Mouse (Mus musculus) embryonic facial prominence, embryonic 15.5 days (tissue): ENCODE measurements around the gene Pigk. TPM values are rescaled to one million over a fixed set of nuclear protein-coding genes. Genes with fewer than 3 reads are reported as not detected.

Experiments used
- ATAC-seq: fragments of 200-750 bp; cut with Nextera tagmentation; 2 replicates; pipeline ENCODE4 v1.8.0; 2017; ENCODE audit warnings: low read depth, moderate TSS enrichment; ENCODE audit not compliant: insufficient number of reproducible peaks, low FRiP score, low TSS enrichment
- H3K27ac ChIP-seq: fragments of 300-500 bp; sonication (generic); replicated peaks from 2 replicates; pipeline ENCODE4 v1.5.1; 2015; ENCODE audit warnings: mild to moderate bottlenecking, inconsistent platforms
- H3K27me3 ChIP-seq: fragments of 300-500 bp; sonication (generic); 2 replicates; pipeline ENCODE4 v1.6.1; 2015; ENCODE audit warnings: inconsistent platforms
- H3K36me3 ChIP-seq: fragments of 300-500 bp; sonication (generic); 2 replicates; pipeline ENCODE4 v1.6.1; 2015; ENCODE audit warnings: mild to moderate bottlenecking, inconsistent platforms
- H3K4me1 ChIP-seq: fragments of 300-500 bp; sonication (generic); 2 replicates; pipeline ENCODE4 v1.6.1; 2015; ENCODE audit warnings: inconsistent platforms
- H3K4me2 ChIP-seq: fragments of 300-500 bp; sonication (generic); replicated peaks from 2 replicates; pipeline ENCODE4 v1.6.1; 2015; ENCODE audit warnings: mild to moderate bottlenecking, inconsistent platforms
- H3K4me3 ChIP-seq: fragments of 300-500 bp; sonication (generic); replicated peaks from 2 replicates; pipeline ENCODE4 v1.5.1; 2015; ENCODE audit warnings: mild to moderate bottlenecking, inconsistent platforms
- H3K9ac ChIP-seq: fragments of 300-500 bp; sonication (generic); 2 replicates; pipeline ENCODE4 v1.6.1; 2015; ENCODE audit warnings: inconsistent platforms
- H3K9me3 ChIP-seq: fragments of 300-500 bp; sonication (generic); replicated peaks from 2 replicates; pipeline ENCODE4 v1.6.1; 2016; ENCODE audit warnings: inconsistent platforms
- WGBS: fragments of 180-500 bp; shearing (Covaris S2); methylation state at CpG from one replicate; pipeline ENCODE4 v1.1.7; 2015; 5-methylcytosine and 5-hydroxymethylcytosine counted together
- polyA plus RNA-seq: library from polyadenylated mRNA; unstranded; fragments of >200 nt; fragmentation: Nextera tagmentation; extraction: Ambion mirVana; gene quantifications from 2 replicates; pipeline ENCODE4 v1.2.1, GENCODE M21; 2015

The Pigk gene
- polyA plus RNA-seq, 1 experiment from 2014 or later, result 41.9 TPM

DNA sequence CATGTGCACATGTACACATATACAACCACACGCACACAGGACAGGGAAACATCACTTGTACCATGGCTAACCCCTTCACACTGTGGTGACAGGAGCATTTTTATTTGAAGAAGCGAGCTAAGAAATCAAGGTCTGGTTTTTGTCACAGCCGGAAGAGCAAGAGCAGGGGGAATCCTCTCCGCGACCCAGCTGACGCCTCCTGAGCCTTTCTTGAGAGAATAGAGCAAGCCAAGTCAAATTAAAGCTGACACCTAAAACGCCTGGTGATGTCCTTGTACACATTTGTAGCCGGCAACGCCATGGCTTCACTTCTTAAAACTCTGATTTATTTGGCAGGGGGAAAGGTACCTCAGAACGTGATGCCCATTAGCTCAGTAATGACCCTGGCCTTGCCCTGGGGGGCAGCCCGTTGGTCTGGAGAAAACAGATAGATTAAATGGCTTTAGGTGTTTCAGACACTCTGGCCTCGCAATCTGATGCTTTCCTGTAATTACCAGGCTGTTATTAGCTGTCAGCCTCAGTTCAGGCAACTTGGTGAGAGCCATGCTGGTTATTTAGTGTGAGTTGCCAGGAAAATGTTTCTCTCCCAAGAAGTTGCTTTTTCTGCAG, 141.2 kb downstream of the Pigk start:
- Histone ChIP-seq H3K4me3 (no peak overlapping the region), H3K9ac (no peak overlapping the region), H3K4me2 (no peak overlapping the region), H3K27ac (no peak overlapping the region), H3K27me3 (no peaks in the 10 kb centered on the region), H3K36me3 (no peaks in the 10 kb centered on the region), H3K4me1 (0 out of 2 replicates have a peak, but pooled peaks cover 3% of the 10 kb centered on the region), H3K9me3 (no peaks in the 10 kb centered on the region)
- 27% methylated on average over 12 of the region's 12 CpGs for WGBS
- ATAC-seq, result no peak

DNA sequence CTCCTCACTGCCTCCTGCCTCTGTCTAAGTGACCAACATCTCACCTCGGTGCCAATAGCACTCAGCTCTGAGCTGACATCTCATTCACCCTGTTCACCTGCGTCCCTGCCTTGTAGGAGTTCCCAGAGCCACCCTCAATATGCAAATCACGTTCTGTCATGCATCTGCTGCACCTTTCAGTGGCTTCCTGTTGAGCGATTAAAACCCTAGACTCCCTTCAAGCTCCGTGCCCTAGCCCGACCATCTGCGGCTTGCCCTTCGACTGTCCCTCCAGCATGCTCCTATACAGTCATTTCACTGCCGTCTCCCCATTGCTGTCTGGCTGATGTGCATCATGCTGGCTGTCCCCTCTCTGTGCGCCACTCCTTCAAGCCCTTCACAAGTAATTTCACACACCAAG, 142.2 kb downstream of the Pigk start:
- Histone ChIP-seq H3K9ac (no peak overlapping the region), H3K9me3 (no peaks in the 10 kb centered on the region), H3K27ac (no peak overlapping the region), H3K27me3 (no peaks in the 10 kb centered on the region), H3K4me2 (no peak overlapping the region), H3K36me3 (no peaks in the 10 kb centered on the region), H3K4me3 (no peak overlapping the region), H3K4me1 (0 out of 2 replicates have a peak, but pooled peaks cover 3% of the 10 kb centered on the region)
- ATAC-seq, result no peak
- 72% methylated on average over 10 of the region's 10 CpGs for WGBS

DNA sequence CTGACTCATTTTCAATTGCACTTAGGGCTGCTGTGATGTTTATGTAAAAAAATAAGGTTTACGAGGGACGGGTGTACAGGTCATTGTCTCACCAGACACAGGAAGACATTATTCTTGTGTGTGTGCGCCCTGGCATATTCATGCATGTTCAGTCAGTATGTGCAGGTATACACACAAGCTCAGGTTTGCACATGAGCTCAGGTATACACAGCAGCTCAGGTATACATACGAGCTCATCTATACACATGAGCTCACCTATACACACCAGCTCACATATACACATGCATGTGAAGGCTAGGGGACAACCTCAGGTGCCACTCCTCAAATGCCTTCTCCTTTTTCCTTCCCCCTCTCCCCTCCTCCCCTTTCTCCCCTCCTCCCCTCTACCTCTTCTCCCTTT, 147.6 kb downstream of the Pigk start:
- Histone ChIP-seq H3K9ac (no peak overlapping the region), H3K4me3 (no peak overlapping the region), H3K4me1 (no peaks in the 10 kb centered on the region), H3K27me3 (no peaks in the 10 kb centered on the region), H3K4me2 (no peak overlapping the region), H3K27ac (no peak overlapping the region), H3K9me3 (no peaks in the 10 kb centered on the region), H3K36me3 (no peaks in the 10 kb centered on the region)
- WGBS, result 68% methylated on average over 4 of the region's 4 CpGs
- no peak for ATAC-seq

DNA sequence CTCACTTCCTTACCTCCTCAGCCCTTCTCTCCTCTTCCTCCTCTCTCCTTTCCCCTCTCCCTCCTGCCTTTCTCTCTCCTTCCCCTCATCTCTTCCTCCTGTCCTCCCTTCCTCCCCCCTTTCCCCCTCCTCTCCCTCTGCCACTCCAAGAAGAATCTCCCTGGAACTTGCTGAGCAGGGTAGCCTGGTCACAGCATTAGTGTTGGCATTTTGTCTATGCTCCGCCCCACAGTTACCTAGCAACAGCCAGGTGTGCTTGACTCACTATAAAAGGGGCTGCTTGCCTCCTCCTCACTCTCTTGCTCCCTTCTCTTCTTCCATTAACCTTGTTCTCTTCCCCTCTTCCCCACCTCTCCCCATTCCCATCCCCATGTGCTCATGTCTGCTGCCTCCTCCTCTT, 148.1 kb downstream of the Pigk start:
- Histone ChIP-seq H3K36me3 (no peaks in the 10 kb centered on the region), H3K9me3 (no peaks in the 10 kb centered on the region), H3K4me3 (no peak overlapping the region), H3K27me3 (no peaks in the 10 kb centered on the region), H3K9ac (no peak overlapping the region), H3K4me2 (no peak overlapping the region), H3K27ac (no peak overlapping the region), H3K4me1 (no peaks in the 10 kb centered on the region)
- WGBS, result 61% methylated on average over 1 of the region's 1 CpGs
- ATAC-seq, result no peak

DNA sequence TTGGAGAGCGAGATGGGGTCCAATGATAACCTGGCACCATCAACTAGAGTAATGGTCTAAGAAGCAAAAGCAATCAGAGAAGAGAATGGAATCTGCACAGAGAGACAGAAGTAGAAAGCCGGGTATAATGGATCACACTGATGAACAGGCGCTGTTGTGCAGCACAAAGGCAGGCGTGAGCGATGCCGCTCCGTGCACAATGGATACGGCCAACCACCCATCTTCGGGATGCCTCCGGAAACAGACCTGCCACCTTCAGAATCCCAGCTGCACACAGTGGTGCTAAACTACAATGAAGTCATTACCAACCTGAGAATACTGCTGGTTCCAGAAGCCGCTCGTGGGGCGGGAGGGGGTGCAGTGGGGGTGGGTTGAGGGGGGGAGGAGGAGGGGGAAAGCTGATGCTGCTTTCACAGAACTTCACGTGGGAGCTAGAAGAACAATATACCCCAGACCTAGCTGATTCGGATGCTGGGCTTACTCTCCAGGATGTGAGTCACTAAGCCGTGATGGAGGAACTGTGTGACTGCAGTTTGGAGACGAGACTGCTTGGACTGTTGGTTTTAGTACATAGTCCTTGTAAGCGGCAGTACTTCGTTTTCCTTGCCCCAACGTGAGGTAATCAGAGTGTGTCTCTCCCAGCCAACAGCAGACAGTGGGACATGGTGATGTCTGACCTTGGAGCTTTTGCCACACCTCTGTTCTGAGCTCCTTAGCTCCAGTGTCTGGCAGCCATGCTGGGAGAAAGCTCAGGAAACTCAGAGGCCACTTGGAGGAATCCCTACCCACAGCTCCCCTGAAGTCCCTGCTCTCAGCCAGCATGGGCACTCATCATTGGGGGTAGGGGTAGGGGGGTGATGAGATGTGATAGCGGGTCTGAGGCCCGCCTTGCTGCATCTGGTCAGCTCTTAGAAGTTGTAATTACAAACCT, 152.4 kb downstream of the Pigk start:
- Histone ChIP-seq H3K9ac (no peak overlapping the region), H3K4me2 (no peak overlapping the region), H3K36me3 (no peaks in the 10 kb centered on the region), H3K27ac (no peak overlapping the region), H3K27me3 (no peaks in the 10 kb centered on the region), H3K4me3 (no peak overlapping the region), H3K4me1 (no peaks in the 10 kb centered on the region), H3K9me3 (no peaks in the 10 kb centered on the region)
- WGBS, result 88% methylated on average over 22 of the region's 22 CpGs
- no peak for ATAC-seq

DNA sequence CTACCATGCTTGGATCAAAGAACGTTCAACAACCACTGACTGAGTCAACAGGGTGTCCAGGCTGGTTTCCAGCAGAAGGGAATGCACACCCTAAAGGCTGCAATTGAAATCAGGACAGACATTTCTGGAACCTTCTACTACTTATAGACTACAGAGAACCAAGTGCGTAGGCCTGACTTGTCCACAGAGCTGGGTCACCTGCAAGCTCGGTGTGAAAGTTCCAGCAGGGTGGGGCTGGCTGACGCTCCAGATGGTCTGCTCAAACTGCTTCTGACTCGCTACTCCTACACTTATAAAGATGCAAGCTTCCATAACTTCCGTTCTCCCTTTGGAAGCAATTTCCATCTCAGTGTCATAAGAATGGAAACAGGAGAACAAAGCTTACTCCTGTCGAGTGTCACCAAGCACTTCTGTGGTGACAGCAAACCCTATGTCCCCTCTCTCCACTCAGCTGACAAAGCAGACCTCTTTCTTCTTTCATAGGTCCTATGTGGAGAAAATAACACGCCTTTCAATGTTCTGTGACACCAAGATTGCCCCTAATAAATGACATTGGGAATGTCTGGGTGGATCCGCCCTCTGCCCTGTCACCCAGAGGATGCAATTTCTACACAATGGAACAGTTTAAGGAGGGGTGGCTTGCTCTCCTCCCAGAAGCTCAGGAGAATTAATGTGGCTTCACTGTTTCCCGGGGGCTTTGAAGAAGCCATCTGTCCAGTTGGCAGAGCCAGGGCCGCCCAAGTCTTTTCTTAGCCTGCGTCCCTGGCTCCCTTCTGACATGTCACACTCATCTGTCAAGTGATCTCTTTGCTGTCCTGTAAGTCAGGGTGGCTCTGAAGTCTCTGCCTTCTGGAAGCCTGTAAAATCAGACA, 154.0 kb downstream of the Pigk start:
- H3K27ac ChIP-seq, result no peak overlapping the region
- 83% methylated on average over 12 of the region's 12 CpGs for WGBS
- H3K4me2 ChIP-seq, result no peak overlapping the region
- no peak overlapping the region for H3K9ac ChIP-seq
- ATAC-seq, result no peak
- no peaks in the 10 kb centered on the region for H3K27me3 ChIP-seq
- no peaks in the 10 kb centered on the region for H3K4me1 ChIP-seq
- H3K9me3 ChIP-seq, result no peaks in the 10 kb centered on the region
- no peaks in the 10 kb centered on the region for H3K36me3 ChIP-seq
- H3K4me3 ChIP-seq, result no peak overlapping the region

DNA sequence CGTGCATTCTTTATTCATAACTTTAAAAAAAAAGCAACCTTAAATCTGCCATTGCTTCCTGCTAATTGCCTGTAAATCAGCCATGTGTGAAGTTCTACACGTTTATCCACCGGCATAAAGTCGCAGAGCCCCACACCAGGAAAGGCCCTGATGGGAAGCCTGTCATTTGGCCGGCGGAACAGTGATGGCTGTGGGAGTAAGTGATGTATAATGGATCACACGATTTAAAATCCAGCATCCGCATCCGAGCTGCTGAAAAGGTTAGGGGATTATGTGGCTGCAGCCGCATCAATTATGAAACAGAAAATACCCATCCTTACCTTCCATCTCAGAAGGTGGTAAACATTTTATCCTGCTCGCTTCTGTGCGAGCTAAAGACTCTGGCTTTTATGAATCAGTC, 158.2 kb downstream of the Pigk start:
- Histone ChIP-seq H3K9ac (no peak overlapping the region), H3K27me3 (no peaks in the 10 kb centered on the region), H3K4me3 (no peak overlapping the region), H3K27ac (no peak overlapping the region), H3K36me3 (no peaks in the 10 kb centered on the region), H3K4me2 (no peak overlapping the region), H3K4me1 (no peaks in the 10 kb centered on the region), H3K9me3 (no peaks in the 10 kb centered on the region)
- ATAC-seq, result no peak
- 80% methylated on average over 12 of the region's 12 CpGs for WGBS

DNA sequence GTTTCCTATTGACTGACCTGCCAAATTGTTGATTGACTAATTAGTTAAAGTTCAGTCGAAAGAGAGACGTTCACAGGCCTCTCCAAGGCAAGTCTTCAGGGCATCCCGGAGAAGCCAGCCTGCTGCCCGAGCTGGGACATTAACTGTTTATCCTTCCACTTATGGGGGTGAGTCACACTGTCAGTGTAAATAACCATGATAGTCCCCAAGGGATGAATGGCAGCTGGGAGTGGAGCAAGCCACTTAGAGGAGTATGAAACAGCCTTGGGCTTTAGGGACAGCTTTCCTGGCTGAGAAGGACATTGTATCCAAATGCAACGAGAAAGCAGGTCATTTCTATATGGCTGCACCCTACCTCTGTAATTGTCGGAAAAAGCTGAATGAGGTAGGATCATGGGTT, 158.7 kb downstream of the Pigk start:
- Histone ChIP-seq H3K36me3 (no peaks in the 10 kb centered on the region), H3K9ac (no peak overlapping the region), H3K9me3 (no peaks in the 10 kb centered on the region), H3K4me1 (no peaks in the 10 kb centered on the region), H3K27ac (no peak overlapping the region), H3K4me3 (no peak overlapping the region), H3K27me3 (no peaks in the 10 kb centered on the region), H3K4me2 (no peak overlapping the region)
- 56% methylated on average over 6 of the region's 6 CpGs for WGBS
- ATAC-seq, result no peak

DNA sequence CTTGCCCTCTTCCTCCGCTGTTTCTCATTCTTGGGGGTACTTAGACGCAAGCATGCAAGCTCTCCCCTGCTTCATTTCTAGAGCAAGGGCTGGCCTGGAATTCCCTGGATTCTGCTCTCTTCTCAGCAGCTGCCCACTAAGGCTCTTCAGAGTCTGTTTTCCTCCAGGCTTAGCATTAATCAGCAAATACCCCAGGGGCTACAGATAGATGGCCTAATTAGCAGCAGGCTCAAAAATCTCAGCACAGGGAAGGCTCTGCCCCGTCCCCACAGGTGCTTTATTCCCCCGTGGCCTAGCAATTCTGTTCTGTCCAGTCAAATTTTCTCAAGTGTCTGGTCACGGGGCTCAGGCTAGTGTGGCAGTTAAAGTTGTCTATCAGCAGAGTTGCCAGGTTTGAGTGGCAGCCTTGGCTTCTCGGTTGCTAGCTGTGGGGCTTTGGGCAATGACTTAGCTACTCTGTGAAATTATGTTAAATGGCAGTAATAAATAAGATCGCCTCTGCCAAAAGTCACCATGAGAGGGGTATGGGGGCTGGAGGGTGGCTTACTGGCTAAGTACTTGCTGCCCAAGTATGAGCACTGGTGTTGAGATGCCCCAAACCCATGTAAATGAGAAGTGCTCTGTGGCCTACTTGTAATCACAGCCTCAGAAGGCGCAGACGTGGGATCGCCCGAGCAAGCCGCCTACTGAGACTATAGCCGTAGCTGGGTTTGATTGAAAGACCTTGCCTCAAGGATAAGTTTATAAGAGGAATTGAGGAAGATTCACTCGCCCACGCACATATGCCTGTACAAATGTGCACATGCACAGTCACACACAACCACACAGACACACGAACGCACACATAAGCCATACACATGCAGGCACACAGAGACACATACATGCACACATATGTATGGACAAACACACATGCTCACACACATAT, 160.8 kb downstream of the Pigk start:
- WGBS, result 81% methylated on average over 17 of the region's 17 CpGs

DNA sequence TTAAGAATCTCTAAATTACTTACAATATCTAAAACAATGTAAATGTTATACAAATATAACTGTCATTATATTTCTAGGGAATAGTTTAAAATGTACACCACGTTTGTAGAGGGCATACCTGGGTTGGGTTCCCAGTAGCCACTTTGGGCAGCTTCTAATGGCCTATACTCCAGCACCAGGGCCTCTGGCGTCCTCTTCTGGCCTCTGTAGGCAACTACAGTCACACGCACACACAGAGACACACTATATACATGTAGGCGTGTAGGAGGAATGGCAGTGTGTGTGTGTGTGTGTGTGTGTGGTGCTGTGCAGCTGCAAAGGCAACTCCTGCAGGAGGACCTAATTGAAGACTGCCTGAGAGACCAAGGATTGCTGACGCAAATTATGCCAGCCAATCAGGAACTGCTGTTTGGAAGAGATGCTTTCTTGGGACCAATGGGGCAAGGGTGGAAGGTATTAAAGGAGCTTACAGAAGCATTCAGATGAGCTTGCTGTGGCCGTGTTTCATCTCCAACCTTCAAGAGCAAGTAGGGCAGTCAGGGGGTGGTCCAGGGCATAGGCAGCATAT, 161.9 kb downstream of the Pigk start:
- Histone ChIP-seq H3K27ac (no peak overlapping the region), H3K9me3 (no peaks in the 10 kb centered on the region), H3K36me3 (no peaks in the 10 kb centered on the region), H3K9ac (no peak overlapping the region), H3K4me2 (no peak overlapping the region), H3K4me3 (no peak overlapping the region), H3K27me3 (no peaks in the 10 kb centered on the region), H3K4me1 (0 out of 2 replicates have a peak, but pooled peaks cover 7% of the 10 kb centered on the region)
- WGBS, result 82% methylated on average over 6 of the region's 6 CpGs
- no peak for ATAC-seq

More for the DNA sequence above, 160.8 kb downstream of the Pigk start:
- Histone ChIP-seq H3K27me3 (no peaks in the 10 kb centered on the region), H3K27ac (no peak overlapping the region), H3K4me3 (no peak overlapping the region), H3K4me1 (no peaks in the 10 kb centered on the region), H3K36me3 (no peaks in the 10 kb centered on the region), H3K9ac (no peak overlapping the region), H3K9me3 (no peaks in the 10 kb centered on the region), H3K4me2 (no peak overlapping the region)
- ATAC-seq, result no peak
